Mouse (Mus musculus) lung, postnatal 10 days (tissue): ENCODE measurements at regions not wholly inside any gene's neighbourhood (a gene's known extent, or its start where the extent isn't known, plus 50 kb on each side); places are given as distances from the start of the nearest gene placed in this dataset.
A peak's percentile ranks its signal among the peaks of the same experiment; 100 is the strongest.

ENCODE experiments used
- DNase-seq: peaks from one replicate; pipeline ENCODE4 v3.0.0; 2021

GRCm38 (mm10) chr15:8903651-8904050 is 64.1 kb upstream of the Ranbp3l start:
- peak; percentile 9 for DNase-seq

DNA sequence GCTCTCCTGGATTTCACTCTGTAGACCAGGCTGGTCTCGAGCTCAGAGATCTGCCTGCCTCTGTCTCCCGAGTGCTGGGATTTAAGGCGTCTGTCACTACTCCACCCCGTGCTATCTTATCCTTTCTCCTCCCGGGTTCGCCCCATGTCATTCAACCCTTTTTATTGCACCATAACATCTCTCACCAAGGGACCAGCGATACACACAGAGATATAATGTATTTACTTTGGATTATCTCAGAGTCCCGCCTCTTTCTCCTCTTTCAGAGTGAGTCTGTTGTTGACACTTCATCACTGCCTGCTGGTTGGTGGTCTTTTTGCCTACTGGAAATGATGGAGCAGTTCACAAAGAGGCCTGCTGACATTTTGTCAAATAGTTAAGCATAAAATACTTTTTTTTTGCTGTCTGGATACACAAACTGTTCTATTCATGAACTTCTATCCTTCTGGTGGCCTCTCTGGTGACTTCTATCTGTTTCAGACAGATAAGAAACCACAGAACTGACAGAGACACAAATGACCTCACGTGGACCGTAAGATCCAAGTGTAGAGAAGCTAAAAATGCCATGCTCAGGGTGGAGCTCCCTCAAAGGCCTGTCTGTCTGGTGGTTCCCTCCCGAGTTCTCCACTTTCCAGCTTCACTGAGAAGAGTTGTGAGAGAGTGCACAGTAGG is 70.1 kb upstream of the Ranbp3l start:
- no peak for DNase-seq

- no peak for DNase-seq
Measured at GRCm38 (mm10) chr15:8896856-8897255, 70.9 kb upstream of the Ranbp3l start.

DNA sequence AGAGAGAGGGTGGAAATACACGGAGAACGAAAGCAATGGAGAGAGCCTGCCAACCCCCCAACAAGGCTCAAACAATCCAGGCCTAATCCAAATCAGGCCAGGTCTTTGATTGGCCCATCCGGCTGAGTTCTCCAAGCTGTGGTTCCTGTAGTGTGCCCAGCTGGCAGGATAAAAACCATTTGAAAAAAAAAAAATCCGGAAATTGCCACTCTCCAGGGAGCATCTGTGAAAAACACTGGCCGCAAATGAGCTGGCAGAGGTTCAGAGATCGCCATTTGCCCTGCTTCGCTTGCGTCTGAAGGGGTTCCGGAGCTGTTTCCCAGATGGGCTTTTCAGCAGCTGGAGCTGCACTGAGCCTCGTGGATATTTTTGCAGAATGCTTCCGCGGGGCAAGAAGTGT is 71.4 kb upstream of the Ranbp3l start:
- no peak for DNase-seq

GRCm38 (mm10) chr15:8885585-8885984 is 82.2 kb upstream of the Ranbp3l start:
- DNase-seq: no peak

DNA sequence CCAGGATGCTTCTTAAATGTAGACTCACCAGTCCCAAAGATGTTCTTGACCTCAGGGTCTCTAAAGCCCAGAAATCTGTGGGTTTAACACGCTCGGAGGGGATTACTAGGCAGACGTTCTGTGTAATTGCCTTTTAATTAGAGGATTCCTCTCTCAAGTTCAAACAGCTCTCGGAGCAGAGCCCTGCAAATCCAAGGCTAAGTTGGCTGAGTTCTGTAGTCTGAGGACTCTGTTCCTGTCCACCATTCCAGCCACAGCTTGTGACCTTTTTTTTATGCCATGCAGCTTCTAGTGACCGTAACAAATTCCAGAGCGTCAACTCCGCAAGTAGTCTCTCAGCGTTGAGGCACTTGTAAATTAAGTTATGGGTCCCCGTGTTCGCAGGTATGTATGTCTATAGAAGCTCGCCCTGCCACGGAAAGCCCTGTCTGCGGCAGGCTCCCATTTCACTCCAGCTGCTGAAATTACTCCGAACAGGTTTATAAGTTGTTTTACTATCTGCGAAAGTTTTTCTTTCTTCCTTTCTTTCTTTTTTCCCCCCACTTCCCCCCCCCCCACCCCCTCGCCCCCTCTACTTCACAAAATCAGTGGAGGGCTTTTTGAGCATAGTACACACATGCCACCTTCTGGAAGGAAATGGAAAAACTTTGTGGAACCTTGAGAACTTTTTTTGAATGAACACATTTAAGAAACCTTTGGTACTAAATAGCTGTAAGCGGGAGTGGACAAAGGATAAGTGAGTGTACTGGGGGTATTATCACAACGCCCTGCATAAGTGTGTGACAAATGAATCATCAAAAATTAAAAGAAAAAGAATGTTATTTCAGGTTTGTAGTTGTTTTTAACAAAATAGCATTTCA is 82.9 kb upstream of the Ranbp3l start:
- peak; percentile 27 for DNase-seq

GRCm38 (mm10) chr15:8882880-8883539 is 84.7 kb upstream of the Ranbp3l start:
- DNase-seq: no peak

DNA sequence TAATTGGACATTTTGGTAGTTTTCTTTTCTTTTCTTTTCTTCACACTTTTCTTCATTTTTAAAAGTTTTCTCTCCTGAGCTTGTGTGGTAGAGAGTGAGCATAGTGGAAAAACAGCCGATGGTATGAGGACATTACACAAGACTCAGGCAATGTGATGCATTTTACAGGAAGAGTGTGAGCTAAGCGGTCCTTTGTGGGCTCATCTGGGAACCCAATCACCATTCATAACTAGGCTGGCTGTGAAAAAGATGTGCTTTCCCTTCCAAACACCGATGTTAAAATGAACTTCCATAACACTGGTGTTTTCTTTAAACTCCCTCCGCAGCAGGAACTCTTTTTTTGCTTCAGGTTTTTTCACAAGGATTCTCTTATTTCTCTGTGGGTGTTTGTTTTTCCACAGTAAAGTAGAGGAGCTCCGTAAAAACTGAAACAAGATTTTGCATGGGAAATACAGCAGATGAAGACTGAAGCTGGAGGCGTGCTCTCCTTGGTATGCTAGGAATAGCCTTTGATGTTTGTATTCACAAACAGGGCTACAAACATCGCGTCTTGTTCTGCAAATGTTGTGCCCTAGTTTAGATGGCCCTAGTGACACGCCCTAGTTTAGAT is 92.8 kb upstream of the Ranbp3l start:
- no peak for DNase-seq

- DNase-seq: no peak
Measured at GRCm38 (mm10) chr15:8868021-8868420, 99.7 kb upstream of the Ranbp3l start.

- DNase-seq: peak; percentile 30
Measured at GRCm38 (mm10) chr15:8867160-8867891, 100.4 kb upstream of the Ranbp3l start.

- no peak for DNase-seq
Measured at GRCm38 (mm10) chr15:8865089-8865933, 102.4 kb upstream of the Ranbp3l start.

DNA sequence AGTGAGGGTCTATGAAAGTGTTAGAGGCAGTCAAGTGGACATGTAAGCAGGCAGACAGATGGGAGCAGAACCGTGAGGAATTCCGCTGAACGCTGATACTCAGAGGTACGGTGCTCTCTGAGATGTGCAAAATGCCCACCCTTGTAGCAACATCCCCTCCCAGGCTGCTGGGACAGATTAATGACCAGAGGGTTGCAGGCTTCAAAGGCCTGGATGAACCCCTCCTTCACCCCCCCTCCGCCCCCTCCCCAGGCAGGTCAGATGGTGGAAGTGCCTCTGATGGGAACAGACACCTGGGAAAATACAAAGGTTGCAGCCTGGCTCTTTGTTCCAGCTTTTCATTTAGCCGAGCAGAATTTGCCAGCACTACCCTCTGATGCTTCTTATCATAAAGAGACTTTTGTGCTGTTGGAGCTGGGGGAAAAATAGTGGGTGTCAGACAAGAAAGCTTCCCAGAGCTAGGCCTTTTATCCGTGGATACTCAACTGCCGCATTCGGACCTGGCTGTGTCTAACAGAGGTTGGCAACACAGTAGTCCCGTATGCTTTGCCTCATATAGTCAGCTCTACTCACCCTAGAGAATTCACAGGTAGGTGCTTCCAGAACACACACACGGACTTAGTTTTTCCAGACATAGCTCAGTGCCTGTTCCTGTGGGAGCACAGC is 111.2 kb upstream of the Ranbp3l start:
- no peak for DNase-seq

GRCm38 (mm10) chr15:8855511-8855910 is 112.2 kb upstream of the Ranbp3l start:
- no peak for DNase-seq

DNA sequence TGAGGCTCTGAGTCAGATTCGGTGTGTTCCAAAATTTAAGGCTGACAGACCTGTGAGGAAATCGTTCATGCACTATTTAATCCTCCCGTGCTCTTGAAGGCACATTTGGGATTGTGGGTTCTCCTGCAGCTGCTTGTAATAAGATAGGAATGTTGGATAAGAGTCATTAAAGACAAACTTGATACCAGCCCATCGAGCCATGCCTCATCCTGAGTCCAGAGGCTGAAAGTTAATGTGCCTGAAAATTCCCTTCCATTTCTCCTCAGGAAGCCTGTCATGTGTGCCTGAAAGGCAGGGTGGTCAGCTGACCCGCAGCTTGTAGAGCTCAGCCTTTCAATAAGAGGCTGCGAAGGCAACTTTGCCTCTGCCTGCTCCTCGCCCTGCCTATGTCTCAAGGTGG is 113.4 kb upstream of the Ranbp3l start:
- no peak for DNase-seq

DNA sequence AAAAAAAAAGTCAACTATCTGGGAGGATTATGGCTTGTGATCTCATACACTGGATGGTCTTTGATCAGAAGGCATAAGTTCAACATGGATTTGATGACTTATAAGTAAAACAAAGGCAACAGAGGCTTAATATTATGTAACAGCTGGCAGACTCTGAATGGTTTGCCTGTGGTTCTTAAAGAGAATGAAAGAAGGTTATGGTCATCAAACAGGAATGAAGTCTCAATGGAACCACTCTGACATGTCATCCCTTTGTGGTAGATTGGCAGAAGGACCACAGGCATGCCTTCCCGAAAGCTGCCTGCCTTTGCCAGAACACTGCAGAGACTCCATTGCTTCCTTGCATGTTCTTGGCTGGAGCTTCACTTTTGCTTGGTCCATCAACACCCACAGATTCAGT is 116.8 kb upstream of the Ranbp3l start:
- DNase-seq: no peak

DNA sequence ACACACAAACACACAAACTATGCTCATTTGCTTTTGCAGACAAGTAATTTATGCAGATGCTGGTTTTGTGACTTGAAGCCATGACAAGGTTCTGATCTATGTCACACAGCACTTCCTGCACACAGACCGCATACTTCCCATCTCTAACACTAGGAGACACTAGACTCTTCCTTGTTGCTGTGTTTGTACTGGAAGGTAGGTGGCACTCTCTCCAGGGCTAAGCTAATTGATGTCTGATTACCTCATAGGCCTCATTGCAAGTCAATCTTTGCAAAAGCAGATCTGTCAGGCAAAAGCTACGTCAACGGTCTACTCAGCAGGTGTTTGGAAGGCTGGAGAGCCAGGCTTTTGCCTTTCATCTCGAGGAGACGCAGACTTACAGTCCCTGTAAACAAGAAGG is 118.3 kb upstream of the Ranbp3l start:
- DNase-seq: no peak

DNA sequence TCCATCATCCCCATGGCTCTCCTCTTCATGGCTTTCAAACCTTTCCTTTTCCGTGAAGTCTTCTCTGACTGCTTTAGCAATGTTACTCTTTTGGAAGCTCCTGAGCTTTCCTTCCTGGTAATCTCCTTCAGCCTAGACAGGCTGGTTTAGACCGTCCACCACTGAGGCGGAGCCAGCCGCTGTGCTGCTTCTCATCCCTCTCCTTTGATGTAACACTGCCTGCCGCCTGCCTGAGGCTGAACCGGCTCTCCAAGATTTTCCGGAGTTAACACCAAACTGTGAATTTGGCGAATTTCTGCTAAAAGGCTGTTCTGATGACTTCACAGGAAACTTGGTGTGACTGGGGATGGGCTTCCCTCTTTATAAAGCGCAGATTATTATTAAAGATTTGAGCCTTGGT is 125.6 kb upstream of the Ranbp3l start:
- DNase-seq: no peak

GRCm38 (mm10) chr15:8839462-8839861 is 128.3 kb upstream of the Ranbp3l start:
- no peak for DNase-seq

- DNase-seq: no peak
Measured at GRCm38 (mm10) chr15:8834151-8834550, 123.6 kb upstream of the Slc1a3 start.

GRCm38 (mm10) chr15:8832970-8833369 is 122.4 kb upstream of the Slc1a3 start:
- DNase-seq: no peak
